Mouse (Mus musculus): ENCODE measurements around the gene Cbarp. TPM values are rescaled to one million over a fixed set of nuclear protein-coding genes. Genes with fewer than 3 reads are reported as not detected.

Gene Cbarp
- total and polyA plus RNA-seq, 3 experiments = 5.5 to 74.4 (median 66.6) TPM

- TF ChIP-seq GATA1 (IDR thresholded peaks at IDR 0.05; ENCODE audit: borderline replicate concordance, low read length) = no peak
- no peak for TF ChIP-seq POLR2AphosphoS5 (IDR thresholded peaks at IDR 0.05; ENCODE audit: insufficient replicate concordance, low read depth, low read length)
- no peak for TF ChIP-seq GATA2 (IDR thresholded peaks at IDR 0.05; ENCODE audit: borderline replicate concordance, low read depth, low read length)
- no peak for TF ChIP-seq TAL1 (conservative IDR thresholded peaks at IDR 0.05; ENCODE audit: low read depth, low read length)
- TF ChIP-seq CTCF (IDR thresholded peaks at IDR 0.05; ENCODE audit: low read depth, low read length) = no peak
- peaks cover 68% of the 10 kb centered on the region for H3K4me1 ChIP-seq (ENCODE audit: insufficient read depth, low read depth, low read length)
- peaks cover 76% of the 10 kb centered on the region for H3K36me3 ChIP-seq (replicated peaks)
Observed at GRCm38 (mm10) chr10:80135161-80135560, 5.5 kb downstream of the Cbarp start.

GRCm38 (mm10) chr10:80134421-80134820 lies 6.2 kb downstream of the Cbarp start:
- Histone ChIP-seq H3K27me3 (ENCODE audit: insufficient read depth, low read length) (no peaks in the 10 kb centered on the region; the same call in 1 of the 2 replicates), H3K4me3 (ENCODE audit: low read depth, low read length) (no peak overlapping the region; the same call in 1 of the 2 replicates), H3K4me1 (ENCODE audit: insufficient read depth, low read depth, low read length) (peaks cover 68% of the 10 kb centered on the region), H3K36me3 (replicated peaks) (peaks cover 83% of the 10 kb centered on the region), H3K9me3 (replicated peaks) (peaks cover 7% of the 10 kb centered on the region; the same call in 1 of the 2 replicates)
- TF ChIP-seq CTCF (IDR thresholded peaks at IDR 0.05; ENCODE audit: low read depth, low read length) = no peak
- no peak for TF ChIP-seq POLR2AphosphoS5 (IDR thresholded peaks at IDR 0.05; ENCODE audit: insufficient replicate concordance, low read depth, low read length)
- no peak for TF ChIP-seq TAL1 (conservative IDR thresholded peaks at IDR 0.05; ENCODE audit: low read depth, low read length)
- no peak for TF ChIP-seq GATA2 (IDR thresholded peaks at IDR 0.05; ENCODE audit: borderline replicate concordance, low read depth, low read length)
- no peak for TF ChIP-seq GATA1 (IDR thresholded peaks at IDR 0.05; ENCODE audit: borderline replicate concordance, low read length)
- ATAC-seq (ENCODE audit: extremely low read depth, insufficient number of reproducible peaks, low FRiP score, poor library complexity, severe bottlenecking) (no peak), DNase-seq (ENCODE audit: low spot score) (no peak)

More at GRCm38 (mm10) chr10:80135161-80135560, 5.5 kb downstream of the Cbarp start:
- no peak for ATAC-seq (ENCODE audit: extremely low read depth, insufficient number of reproducible peaks, low FRiP score, poor library complexity, severe bottlenecking)
- no peak overlapping the region for H3K4me3 ChIP-seq (ENCODE audit: low read depth, low read length)
- H3K9me3 ChIP-seq (replicated peaks) = peaks cover 7% of the 10 kb centered on the region; the same call in 1 of the 2 replicates
- H3K27me3 ChIP-seq (ENCODE audit: insufficient read depth, low read length) = no peaks in the 10 kb centered on the region; the same call in 1 of the 2 replicates
- DNase-seq (ENCODE audit: low spot score) = no peak

GRCm38 (mm10) chr10:80133226-80133849 lies 7.3 kb downstream of the Cbarp start:
- TF ChIP-seq TAL1 (conservative IDR thresholded peaks at IDR 0.05; ENCODE audit: low read depth, low read length) (no peak), GATA1 (IDR thresholded peaks at IDR 0.05; ENCODE audit: borderline replicate concordance, low read length) (no peak), CTCF (IDR thresholded peaks at IDR 0.05; ENCODE audit: low read depth, low read length) (no peak), POLR2AphosphoS5 (IDR thresholded peaks at IDR 0.05; ENCODE audit: insufficient replicate concordance, low read depth, low read length) (0 out of 2 replicates have a peak, but pooled peaks have one; percentile 40), GATA2 (IDR thresholded peaks at IDR 0.05; ENCODE audit: borderline replicate concordance, low read depth, low read length) (no peak)
- Histone ChIP-seq H3K4me3 (ENCODE audit: low read depth, low read length) (no peak overlapping the region), H3K4me1 (ENCODE audit: insufficient read depth, low read depth, low read length) (peaks cover 61% of the 10 kb centered on the region), H3K9me3 (replicated peaks) (peaks cover 7% of the 10 kb centered on the region; the same call in 1 of the 2 replicates), H3K27me3 (ENCODE audit: insufficient read depth, low read length) (no peaks in the 10 kb centered on the region; the same call in 1 of the 2 replicates), H3K36me3 (replicated peaks) (peaks cover 94% of the 10 kb centered on the region)
- ATAC-seq (ENCODE audit: extremely low read depth, insufficient number of reproducible peaks, low FRiP score, poor library complexity, severe bottlenecking) (no peak), DNase-seq (ENCODE audit: low spot score) (no peak)

- Histone ChIP-seq H3K36me3 (replicated peaks) (peaks cover 100% of the 10 kb centered on the region), H3K4me3 (ENCODE audit: low read depth, low read length) (no peak overlapping the region), H3K27me3 (ENCODE audit: insufficient read depth, low read length) (no peaks in the 10 kb centered on the region; the same call in 1 of the 2 replicates), H3K9me3 (replicated peaks) (peaks cover 7% of the 10 kb centered on the region; the same call in 1 of the 2 replicates), H3K4me1 (ENCODE audit: insufficient read depth, low read depth, low read length) (peaks cover 48% of the 10 kb centered on the region)
- no peak for ATAC-seq (ENCODE audit: extremely low read depth, insufficient number of reproducible peaks, low FRiP score, poor library complexity, severe bottlenecking)
- DNase-seq (ENCODE audit: low spot score) = no peak
- TF ChIP-seq TAL1 (conservative IDR thresholded peaks at IDR 0.05; ENCODE audit: low read depth, low read length) = no peak
- TF ChIP-seq GATA2 (IDR thresholded peaks at IDR 0.05; ENCODE audit: borderline replicate concordance, low read depth, low read length) = no peak
- TF ChIP-seq POLR2AphosphoS5 (IDR thresholded peaks at IDR 0.05; ENCODE audit: insufficient replicate concordance, low read depth, low read length) = no peak
- no peak for TF ChIP-seq CTCF (IDR thresholded peaks at IDR 0.05; ENCODE audit: low read depth, low read length)
- TF ChIP-seq GATA1 (IDR thresholded peaks at IDR 0.05; ENCODE audit: borderline replicate concordance, low read length) = no peak
Observed at GRCm38 (mm10) chr10:80131952-80132350, 8.7 kb downstream of the Cbarp start.

- no peak for ATAC-seq (ENCODE audit: extremely low read depth, insufficient number of reproducible peaks, low FRiP score, poor library complexity, severe bottlenecking)
- Histone ChIP-seq H3K36me3 (replicated peaks) (peaks cover 100% of the 10 kb centered on the region), H3K27me3 (ENCODE audit: insufficient read depth, low read length) (no peaks in the 10 kb centered on the region; the same call in 1 of the 2 replicates), H3K9me3 (replicated peaks) (peaks cover 7% of the 10 kb centered on the region; the same call in 1 of the 2 replicates), H3K4me3 (ENCODE audit: low read depth, low read length) (peak overlapping the region; percentile 0; the same call in 1 of the 2 replicates), H3K4me1 (ENCODE audit: insufficient read depth, low read depth, low read length) (peaks cover 46% of the 10 kb centered on the region)
- TF ChIP-seq GATA1 (IDR thresholded peaks at IDR 0.05; ENCODE audit: borderline replicate concordance, low read length) (no peak), CTCF (IDR thresholded peaks at IDR 0.05; ENCODE audit: low read depth, low read length) (no peak), POLR2AphosphoS5 (IDR thresholded peaks at IDR 0.05; ENCODE audit: insufficient replicate concordance, low read depth, low read length) (no peak; the same call in 1 of the 2 replicates), TAL1 (conservative IDR thresholded peaks at IDR 0.05; ENCODE audit: low read depth, low read length) (no peak), GATA2 (IDR thresholded peaks at IDR 0.05; ENCODE audit: borderline replicate concordance, low read depth, low read length) (no peak)
- DNase-seq (ENCODE audit: low spot score) = no peak
Observed at GRCm38 (mm10) chr10:80131316-80131951, 9.2 kb downstream of the Cbarp start.

All from G1E (cell line).